Mouse (Mus musculus): ENCODE measurements around the gene Crtam.

- no peak for TF ChIP-seq CTCF (conservative IDR thresholded peaks at IDR 0.05; ENCODE audit: low read length)
- no peak for TF ChIP-seq NANOG (IDR thresholded peaks at IDR 0.05; ENCODE audit: borderline replicate concordance, low read length)
- no peak for TF ChIP-seq POU5F1 (IDR thresholded peaks at IDR 0.05; ENCODE audit: borderline replicate concordance, low read length)
These were observed 16.1 kb upstream of the Crtam start for GRCm38 (mm10) chr9:41020486-41020885.
